Mouse (Mus musculus) CH12F3 (cell line): ENCODE data around the gene Adamts12.

Experiments
- in situ Hi-C: fragments of 300-500 bp; cut with MboI; formaldehyde crosslinking; loops from 2 replicates; pipeline ENCODE4 v1.14.3; 2020; ENCODE audit warnings: low sequenced_read_pairs

The Adamts12 gene

DNA sequence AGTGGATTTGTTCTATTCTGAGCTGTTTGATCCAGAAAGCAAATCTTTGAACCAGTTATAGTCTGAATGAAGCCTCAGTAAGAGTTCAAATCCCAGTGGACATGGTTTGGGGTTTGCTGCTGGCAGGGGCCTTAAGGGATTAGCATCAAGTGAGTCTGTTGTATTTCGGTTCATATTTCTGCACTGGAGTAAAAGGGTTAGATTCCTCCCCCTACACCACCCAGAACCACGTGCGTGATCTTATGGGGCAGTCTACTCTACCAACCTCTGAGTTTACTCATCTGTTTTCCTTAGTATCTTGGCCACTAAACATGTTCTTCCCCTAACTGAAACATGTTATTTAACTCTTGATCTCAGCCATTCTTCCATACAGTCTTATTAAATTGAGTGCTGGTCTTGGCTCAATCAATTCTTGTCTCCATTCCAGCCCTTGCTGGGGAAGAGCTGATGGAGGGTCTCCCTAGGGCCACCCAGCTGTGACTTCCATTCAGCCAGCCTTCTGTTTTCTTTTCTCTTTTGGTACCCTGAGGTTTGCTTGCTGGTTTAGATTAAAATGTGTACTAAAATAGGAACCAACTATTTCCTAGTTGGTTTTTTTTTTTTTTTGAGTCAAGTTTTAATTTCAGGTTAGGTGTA lies 11.3 kb downstream of the Adamts12 start:
- in situ Hi-C loops: no loop called here

DNA sequence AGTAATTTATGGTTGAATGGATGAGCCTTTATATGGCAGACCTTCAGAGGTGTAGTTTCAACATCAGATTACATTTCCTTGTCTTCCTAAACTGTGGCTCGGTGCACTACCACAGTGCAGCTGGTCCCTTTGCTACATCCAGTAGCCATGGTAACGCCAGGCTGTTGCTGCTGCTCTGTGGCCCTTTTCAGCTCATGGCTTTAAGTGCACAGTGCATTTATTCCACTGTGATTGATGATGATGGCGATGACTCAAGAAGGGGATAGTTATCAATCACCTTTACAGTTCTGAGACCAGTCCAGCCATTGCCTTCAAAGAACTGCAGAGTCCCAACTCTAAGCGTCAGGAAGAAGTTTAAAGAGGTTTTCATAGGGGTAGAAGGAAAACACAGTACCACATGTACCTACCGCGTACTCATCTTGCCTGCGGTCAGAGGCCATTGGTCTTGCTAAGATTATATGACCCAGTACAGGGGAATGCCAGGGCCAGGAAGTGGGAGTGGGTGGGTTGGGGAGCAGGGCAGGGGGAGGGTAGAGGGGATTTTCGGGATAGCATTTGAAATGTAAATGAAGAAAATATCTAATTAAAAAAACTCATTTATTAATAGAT lies 18.5 kb downstream of the Adamts12 start:
- in situ Hi-C loops: no loop called here

DNA sequence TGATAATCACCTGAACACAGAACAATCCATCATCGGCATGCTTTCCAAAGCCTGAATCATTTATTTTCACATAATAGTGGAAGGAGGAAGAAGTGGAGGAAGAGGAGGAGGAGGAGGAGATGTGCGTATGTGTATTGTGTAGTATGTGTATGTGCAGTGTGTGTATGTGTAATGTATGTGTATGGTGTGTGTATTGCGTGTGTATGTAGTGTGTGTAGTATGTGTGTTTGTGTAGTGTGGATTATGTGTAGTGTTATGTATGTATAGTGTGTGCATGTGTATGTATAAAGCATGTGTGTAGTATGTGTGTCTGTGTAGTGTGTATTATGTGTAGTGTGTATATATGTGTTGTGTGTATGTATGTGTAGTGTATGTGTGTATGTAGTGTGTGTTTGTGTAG lies 19.1 kb downstream of the Adamts12 start:
- in situ Hi-C loops: no loop called here

DNA sequence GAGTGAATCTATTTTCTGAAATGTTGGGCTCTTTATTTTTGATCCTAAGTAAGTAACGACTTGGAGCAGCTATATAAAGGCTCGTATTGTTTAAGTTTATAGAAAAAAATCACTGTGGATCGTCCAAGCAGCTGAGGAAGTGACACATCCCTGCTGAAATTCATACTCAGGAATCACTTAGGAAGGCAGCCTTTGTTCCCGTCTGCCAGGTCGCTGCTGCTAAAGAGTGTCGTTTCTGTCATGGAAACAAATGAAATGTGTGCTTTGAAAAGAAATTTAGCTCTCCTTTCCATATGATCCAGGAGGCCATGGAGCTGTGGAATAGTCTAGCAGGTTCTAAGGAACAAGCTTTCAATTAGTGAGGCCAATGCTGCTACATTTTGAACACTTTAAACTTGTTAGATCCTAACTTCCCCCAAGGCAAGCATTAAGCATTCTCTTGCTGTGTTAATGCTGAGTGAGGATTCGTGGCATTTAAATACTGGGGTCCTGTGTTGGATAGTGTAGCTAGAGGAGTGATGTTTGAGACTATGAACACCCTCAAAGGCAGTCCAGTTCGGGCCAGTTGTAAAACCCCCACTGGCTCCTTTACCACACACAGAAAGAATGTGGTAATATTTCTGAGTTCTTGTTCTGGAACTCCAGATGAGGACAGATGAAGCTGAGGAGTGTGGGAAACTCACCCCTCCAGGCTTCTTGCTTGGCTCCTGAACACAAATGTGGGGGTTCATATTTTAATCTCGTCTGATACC lies 19.8 kb downstream of the Adamts12 start:
- in situ Hi-C loops: no loop called here

DNA sequence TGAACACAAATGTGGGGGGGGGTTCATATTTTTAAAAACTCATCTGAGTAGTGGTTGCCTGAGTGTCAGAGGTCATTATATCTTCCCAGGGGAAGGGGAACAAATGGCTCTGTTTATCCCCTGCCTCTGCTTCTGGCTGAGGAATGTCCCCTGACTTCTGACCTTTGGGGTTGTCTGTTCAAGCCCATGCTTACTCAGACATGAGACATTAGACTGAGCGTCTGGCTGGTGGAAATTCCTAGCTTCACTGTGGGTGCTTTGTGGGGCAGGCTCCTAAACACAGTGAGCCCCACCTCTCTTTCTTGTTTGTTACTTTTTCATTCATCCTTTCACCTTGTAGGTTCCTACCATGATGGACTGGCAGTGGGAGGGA lies 20.4 kb downstream of the Adamts12 start:
- in situ Hi-C loops: no loop called here

DNA sequence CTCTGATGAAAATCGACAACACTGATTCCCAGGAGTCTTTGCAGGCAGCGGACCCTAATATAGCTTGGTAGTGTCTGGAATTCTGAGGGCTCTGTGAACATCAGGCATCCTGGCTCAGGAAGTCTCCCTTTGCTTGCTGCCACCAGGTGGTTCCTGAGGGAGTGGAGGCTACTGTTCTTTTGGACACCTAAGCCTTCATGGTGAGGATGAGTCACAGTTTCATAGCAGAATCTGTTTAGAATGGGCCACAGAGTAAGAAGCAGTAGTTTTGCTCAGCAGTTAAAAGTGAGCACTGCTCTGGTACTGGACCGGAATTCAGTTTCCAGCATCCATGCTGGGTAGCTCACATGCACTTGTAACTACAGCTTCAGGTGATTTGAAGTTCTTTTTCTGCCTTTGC lies 24.9 kb downstream of the Adamts12 start:
- in situ Hi-C loops: no loop called here

DNA sequence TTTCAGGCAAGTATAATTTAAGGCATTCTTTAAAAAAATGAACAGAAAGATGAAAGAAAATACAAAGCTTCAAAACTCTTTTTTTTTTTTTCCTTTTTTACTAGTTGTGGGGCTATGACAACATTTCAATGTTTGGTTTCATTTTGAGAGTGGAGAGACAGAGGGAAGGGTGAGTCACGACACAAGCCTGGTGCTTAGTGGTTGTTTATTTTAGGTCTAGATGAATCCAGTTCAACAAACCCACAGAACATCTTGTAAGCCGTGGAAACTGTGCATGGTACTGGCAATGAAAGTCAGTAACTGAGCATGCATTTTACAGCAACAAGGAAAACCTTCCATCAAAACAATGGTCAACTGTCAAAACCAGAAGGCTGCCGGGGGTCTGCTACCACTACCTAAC lies 31.0 kb downstream of the Adamts12 start:
- in situ Hi-C loops: no loop called here

DNA sequence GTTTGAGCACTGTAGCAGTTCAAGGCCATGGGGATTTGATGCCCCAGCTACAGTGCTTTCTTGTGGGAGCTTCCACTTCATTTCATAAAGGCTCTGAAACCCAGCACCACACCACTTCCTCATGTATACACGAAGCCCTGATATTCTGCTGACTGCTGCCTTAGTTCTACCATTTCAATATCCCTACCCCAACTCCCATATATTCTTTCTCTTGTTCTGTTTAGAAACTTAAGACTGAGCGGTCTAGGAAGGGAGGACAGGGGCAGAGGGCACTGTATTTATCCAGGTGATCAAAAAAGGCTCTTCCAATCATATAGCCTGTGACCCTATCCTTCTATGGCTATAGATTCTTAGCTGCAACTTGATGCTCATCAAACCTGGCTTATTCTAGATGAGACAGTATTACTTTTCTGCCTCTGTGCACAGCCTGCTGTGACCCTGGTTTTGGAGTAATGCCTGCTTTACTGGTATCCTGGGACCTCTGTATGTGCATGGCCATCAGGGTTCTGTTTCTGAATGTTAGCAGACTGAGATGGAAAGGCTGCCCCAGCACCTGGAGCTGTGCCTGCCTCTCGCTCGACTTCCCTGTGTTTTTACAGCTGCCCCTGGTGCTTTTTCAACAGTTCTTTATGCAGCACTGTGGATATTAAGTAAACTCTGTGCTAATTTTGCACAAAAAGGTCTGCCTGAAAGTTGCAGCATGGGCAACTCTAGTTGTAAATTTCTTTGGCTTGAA lies 33.5 kb downstream of the Adamts12 start:
- in situ Hi-C loops: no loop called here

DNA sequence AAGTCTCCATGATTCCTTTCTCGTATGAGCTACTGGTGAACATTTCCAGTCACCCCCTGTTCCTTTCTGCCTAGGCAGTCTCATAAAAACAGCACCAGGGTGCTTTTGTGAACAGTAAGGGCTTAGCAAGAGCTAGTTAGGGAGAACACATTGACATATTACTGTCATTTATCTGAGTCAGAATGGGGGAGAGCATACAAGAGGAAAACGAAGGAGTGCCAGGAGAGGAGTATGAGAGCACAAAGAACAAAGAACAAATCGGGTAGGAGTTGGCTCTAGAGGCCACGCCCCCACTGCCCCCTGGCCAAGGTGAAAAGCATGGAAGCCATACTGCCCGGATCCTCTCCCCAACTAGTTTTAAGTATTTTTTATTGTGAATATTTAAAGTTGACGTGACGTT lies 34.4 kb downstream of the Adamts12 start:
- in situ Hi-C loops: no loop called here

DNA sequence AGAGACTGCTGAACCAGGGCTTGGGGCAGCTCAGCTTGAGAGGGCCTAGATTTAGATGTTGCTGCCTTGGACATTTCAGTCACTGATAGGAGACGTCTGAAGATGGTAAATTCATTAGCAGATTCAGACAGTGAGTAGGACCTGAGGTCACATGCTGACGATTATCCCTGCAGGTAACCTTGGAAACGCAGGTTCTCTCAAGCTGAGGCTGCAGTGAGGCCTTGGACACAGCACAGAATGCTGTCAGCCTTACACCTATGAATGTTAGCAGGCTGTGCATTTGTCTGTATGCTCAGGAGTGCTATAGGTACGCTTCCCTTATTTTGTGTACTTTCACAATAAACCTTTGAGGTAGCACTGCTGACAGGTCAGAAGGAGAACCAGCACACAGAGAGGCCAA lies 36.3 kb downstream of the Adamts12 start:
- in situ Hi-C loops: no loop called here

DNA sequence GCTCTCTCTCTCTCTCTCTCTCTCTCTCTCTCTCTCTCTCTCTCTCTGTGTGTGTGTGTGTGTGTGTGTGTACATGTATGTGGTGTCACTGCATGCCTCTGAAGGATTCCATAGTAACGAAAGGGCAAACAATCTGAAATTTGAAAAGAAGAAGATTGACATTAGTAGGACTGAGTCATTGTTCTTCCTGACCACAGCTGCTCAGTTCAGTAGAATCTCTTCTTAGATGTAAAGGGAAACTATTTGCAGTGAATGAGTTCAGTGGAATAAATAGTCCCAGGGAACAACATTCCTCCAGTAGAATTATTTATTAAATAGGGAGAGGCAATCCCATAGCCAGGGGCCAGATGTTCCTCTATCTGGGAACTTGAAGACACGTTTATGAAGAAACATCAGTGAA lies 40.5 kb downstream of the Adamts12 start:
- in situ Hi-C loops: no loop called here

DNA sequence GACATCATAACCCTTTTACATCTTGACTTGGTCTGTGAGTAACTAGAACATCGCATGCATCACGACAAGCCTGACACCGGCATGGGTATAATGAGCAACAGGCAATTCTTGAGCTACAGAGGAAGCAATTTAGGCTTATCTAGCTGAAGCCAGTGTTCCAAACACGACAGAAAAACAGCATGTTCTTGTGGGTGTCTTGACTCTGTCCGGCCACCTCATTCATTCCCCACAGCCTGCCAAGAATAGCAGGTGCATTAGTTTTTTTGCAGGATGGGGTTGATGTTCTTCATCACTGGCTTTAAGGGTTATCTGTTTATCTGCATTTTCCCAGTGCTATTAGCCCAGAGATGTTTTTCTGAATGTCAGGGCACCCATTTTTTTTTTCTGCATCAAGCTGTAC lies 42.8 kb downstream of the Adamts12 start:
- in situ Hi-C loops: no loop called here

DNA sequence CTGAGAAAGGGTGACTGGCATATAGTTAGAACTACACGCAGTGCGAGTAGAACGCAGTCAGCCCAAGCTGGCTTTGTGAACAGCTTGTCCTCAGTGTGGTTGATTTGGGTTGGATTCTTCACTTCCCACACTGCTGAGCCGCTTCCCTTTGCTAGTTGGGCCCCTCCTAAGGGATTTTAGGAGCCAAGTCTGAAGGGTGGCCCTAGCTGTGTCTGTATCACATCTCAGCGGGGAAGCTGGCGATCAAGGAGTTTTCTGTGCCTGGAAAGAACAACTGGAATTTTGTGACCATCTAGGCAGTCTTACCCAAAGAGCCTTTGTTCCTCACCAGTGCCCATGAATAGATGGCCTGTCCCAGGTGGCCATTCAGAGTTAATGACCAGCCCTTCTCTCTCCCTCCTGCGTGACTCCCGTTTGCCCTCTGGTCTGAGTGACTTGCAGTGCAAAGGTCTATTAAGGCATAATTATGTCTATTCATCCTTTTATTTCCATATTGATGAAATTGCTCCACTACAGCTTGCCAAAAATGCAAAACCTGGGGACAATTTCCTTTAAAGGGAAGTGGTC lies 50.1 kb downstream of the Adamts12 start:
- in situ Hi-C loops: no loop called here

DNA sequence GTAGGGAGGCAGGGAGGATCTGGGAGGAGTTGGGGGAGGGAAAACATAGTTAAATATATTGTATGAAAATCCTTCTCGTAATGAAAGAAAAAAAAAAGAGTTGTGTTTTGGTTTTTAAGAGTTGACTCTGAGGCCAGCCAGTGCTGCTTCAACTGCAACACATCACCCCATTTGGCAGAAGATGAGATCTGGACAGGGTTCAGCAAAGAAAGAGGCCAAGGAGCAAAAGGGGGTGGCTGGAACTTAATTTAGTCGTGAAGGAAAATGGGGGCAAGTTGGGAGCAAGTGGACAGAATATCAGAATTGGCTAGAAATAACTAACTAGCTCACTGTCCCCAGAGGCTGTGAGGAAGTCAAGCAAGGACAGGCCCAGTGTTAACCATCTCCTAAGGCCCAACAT lies 51.7 kb downstream of the Adamts12 start:
- in situ Hi-C loops: no loop called here

DNA sequence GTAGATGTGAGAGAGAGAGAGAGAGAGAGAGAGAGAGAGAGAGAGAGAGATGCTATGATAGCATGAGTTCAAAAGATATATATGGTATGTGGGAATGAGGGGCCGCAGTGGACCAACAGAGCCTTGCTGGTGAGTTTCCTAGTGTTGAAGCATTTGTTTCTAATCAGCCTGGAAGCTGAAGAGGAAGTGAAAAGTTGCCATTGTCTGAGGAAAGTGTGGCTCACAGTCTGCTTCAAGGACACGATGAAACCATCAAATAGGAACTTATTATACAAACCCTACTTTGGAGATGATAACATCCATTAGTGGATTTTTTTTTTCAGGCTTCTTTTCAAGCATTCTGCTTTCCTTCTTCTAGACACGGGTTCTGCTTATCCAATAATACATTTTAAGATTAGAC lies 52.3 kb downstream of the Adamts12 start:
- in situ Hi-C loops: no loop called here

DNA sequence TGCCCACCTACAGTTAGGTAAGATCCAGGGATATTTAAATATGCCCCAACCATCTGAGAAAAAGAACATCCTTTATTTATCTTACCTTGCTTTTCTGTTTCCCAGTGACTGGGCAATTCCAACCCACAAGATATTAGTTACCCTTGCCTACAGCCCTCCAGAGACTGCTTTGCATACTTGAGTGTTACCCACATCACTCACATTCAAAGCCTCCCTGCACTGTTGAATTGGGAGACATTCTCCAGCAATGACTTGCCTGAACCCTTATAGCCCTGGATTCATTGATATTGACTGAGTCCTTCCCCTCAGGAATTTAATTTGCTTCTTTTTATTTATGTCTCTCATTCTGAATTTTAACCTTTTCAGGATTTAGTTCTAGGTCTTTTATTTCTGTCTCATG lies 53.8 kb downstream of the Adamts12 start:
- in situ Hi-C loops: no loop called here

DNA sequence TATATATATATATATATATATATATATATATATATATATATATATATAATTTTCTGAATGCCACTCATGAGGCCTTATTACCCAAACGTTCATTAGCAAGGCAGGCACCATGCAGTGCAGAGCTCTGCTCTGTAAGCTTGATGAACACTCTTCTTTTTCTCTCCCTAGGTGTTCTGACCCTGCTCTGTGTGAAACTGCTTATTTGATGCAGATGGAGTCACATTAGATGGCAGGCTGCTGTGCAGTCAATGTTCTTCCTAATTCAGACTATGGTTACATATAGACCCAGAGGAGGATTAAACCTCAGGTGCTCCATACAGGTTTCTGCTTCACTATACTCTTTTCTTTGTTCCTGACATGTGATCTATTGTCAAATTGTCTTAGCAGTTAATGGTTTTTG lies 57.1 kb downstream of the Adamts12 start:
- in situ Hi-C loops: no loop called here

DNA sequence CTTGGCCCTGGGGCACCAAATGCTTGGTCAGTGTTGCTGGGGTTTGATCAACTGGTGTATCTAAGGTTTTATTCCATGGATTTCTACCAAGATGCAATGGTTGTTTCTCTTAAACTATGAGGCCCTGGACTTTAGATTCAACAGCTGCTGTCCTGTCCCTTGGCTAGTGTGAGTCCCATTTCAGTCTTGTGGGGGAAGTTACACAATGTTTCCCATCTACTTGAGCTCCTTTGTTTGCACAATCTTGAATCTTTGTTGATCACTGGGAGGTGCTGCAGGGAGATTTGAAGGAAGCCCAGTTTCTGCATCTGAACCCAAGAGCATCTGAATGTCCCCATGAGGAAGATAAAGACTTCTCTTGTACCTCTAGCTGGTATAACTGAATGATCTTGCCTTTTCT lies 60.8 kb downstream of the Adamts12 start:
- in situ Hi-C loops: no loop called here

DNA sequence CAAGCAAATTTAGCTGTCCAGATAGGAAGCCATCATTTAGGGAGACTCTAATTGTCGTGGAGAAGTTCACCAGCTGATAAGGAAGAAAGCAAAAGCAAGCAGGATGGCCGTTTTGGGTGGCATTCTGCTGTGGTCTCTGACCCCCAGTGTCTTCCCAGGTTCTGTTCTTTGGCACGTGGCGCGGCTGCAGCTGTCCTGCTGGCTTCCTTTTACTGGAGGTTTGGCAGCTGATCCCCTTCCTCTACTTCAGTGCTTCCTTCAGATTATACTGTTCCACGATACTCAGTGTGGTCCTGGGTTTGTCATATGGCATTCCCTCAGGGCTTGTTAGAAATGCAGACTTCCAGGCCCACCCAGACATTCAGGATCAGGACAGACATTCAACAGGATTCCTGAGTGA lies 63.9 kb downstream of the Adamts12 start:
- in situ Hi-C loops: no loop called here

DNA sequence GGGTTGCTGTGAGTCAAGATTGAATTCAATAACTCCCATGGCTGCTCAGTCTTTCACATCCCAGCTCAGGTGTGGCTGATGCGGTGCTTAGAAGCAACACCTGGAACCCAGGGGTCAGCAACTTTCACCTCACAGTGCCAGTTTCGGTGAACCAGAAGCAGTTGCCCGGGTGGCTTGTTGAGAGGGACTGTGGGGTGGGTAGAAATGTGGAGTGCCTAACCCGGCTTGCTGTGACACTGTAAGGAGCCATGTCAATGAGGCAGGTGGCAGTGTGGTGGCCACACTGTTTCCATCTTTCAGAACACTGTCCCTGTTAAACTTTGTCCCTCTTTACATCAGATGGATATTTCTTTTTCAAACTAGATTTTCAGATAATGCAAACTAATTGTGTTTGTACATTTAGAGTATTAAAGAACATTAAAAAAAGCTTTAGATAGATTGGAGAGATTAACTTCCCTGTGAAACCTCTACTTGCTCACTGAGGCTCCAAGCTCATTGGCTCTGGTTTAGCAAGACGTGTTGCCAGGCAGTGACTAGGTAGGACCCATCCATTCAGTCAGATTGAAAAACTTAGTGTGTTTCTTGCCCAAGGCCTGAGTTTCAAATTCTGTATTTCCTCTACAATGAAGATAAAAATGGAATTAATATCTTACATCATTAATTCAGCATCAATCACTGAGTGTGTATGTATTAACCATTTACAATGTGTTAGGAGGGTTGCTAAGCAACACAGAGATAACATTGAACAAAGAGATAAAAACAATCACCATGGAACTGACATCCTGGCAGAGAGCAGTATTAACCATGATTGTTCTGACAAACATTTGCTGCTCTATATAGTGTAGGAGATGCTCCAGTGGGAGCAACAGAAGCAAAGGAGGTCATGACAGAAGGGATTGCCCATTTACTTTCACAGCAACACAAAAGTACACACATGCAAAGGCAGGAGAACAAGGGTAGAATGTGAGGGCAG lies 68.3 kb downstream of the Adamts12 start:
- in situ Hi-C loops: no loop called here
